Mouse (Mus musculus): ENCODE measurements around the gene Ddr1.

DNA sequence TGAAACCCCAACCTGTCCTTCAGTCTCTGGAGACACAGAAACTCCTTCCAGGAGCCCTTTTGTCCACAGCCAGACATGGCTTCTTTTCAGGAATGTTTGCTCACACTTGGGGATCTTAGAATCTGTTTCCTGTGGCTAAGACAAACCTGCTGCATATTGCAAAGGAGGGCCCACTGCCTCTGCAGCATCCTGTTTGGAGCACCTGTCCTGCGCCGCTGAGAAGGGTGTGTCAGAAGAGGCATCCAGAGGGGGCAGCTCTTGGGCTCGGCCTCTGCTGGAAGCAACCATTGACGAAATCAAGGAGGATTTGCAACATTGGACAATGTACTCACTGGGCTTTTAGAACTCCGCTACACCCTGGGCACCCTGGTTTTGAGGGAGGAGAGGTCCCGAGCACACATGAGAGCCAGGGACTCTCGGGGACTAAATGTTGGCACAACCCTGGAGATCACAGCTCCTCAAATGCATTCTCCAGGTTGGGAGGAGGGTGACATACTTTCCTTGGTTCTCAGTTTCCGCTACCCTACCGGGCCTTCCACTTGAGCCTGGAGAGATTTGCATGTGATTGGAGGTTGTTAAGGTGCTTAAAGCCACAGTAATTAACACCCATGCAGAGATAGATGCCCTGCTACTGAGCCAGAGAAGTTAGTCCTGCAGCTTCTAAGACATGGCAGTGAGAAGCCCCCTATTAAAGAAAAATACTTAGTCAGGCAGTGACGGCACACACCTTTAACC lies 23.2 kb upstream of the Ddr1 start:
- no peak for TF ChIP-seq EP300 (IDR thresholded peaks at IDR 0.05; ENCODE audit: low read depth)
- no peak for TF ChIP-seq CTCF (IDR thresholded peaks at IDR 0.05; ENCODE audit: low read depth)
